Mouse (Mus musculus): ENCODE measurements around the gene Itga6.

DNA sequence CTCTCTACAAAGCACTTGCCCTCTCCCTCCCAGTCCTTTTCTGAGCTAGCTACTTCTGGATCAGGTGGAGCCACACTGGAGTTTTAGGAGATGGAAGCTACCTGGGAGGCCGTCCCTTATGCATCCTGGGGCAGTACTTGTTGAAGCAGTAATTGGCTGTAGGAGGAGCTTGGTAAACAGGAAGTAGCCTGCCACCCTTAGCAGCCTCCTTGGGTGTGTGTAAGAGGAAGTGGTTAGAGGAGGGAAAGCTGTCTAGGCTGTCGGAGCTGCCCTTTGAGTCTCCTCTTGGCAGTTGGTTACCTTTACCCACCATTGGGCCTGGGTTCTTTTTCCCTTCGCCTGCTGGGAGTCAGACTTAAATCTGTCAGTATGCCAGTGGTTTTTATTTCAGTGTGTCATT lies 68.6 kb downstream of the Itga6 start:
- TF ChIP-seq CTCF (IDR thresholded peaks at IDR 0.05; ENCODE audit: borderline replicate concordance, insufficient read depth, low read depth, low read length) (no peak), POLR2A (IDR thresholded peaks at IDR 0.05; ENCODE audit: borderline replicate concordance, insufficient read depth, low read length) (no peak)

Data from cerebellum, adult 2 months (tissue).